27 mouse cellular contexts compared by ENCODE assay signal in the genomic region with DNA sequence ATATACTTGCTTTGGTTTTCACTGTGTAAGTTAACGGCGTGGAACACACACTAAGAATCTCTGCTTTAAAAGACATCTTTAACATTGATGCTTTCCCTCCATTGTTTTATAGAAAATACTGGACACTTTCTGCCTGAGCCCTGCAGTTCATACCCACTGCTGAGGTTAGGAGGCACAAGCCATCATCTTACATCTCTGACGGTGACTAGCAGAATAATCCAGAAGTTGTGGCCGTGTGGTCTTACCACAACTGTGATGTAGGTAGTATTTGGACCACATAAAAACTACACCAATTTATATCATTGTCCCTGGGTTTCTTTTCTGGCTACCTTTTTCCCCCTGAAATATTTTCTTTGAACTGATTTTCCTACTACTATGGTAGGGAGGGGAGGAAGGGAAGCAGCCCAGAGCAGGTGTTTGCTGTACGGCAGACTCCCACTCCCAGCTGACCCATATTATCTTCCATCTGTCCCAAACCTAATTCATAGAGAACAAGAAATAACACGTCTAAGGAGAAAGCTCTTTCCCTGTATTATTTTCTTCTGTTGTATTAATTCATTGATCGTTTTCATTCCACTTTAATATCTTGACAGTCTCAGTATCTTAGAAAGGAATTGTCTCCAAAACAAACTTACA.
A peak's percentile ranks its signal among the peaks of the same experiment; 100 is the strongest.
DNase-seq lines count a peak whose midpoint lies in the region; ATAC-seq and TF ChIP-seq lines count a peak whose summit lies in the region.
"Had no signal": no experiment of that assay in that cellular context is flagged by ENCODE, and none has a peak within 500 bp of the region (broad histone marks: within the 10 kb centered on the region; RNA-seq: fewer than 3 reads in every experiment).

No protein-coding gene starts in this region.

- no peak for DNase-seq in cerebellum, adult 11-12 months
- peak; percentile 64 to 67 for DNase-seq in layer of hippocampus, adult 2 months (ENCODE audit: low spot score in 2 of 2)
- DNase-seq in layer of hippocampus, adult 9-10 months (ENCODE audit: low spot score) = no peak
- no peak for DNase-seq in forebrain, postnatal 0 days
- no peak for DNase-seq in lung, postnatal 25 days (ENCODE audit: low spot score)
- DNase-seq: adrenal gland, adult 2 months; adrenal gland, postnatal 14 days; B cell, adult 2 months; cerebellum, adult 2 months; cerebellum, adult 9-11 months; cerebellum, postnatal 25 days; gastrocnemius, adult 2 months; gastrocnemius, postnatal 14 days; heart, adult 11 months had no signal

- no peaks in the 10 kb centered on the region for H3K4me1 ChIP-seq in forebrain, postnatal 0 days (ENCODE audit: insufficient read depth)
- H3K4me1 ChIP-seq: forebrain, embryonic 10.5 days; forebrain, embryonic 13.5 days; hindbrain, embryonic 10.5 days; hindbrain, embryonic 13.5 days had no signal

- H3K27ac ChIP-seq in layer of hippocampus, adult 2 months = peak overlapping the region; percentile 78
- H3K27ac ChIP-seq in forebrain, postnatal 0 days (ENCODE audit: low read depth, low read length) = no peak overlapping the region
- H3K27ac ChIP-seq: forebrain, embryonic 10.5 days; forebrain, embryonic 13.5 days; gastrocnemius, adult 2 months; hindbrain, embryonic 10.5 days; hindbrain, embryonic 13.5 days had no signal

- ATAC-seq in cerebellum, adult (ENCODE audit: insufficient number of reproducible peaks, low FRiP score, low TSS enrichment) = peak; percentile 36; the same call in 1 of the 2 replicates
- peak; percentile 92 for ATAC-seq in common myeloid progenitor, adult 5-6 weeks (replicated peaks; ENCODE audit: low read depth, poor library complexity, severe bottlenecking)
- 0 out of 2 replicates have a peak, but pooled peaks have one; percentile 15 for ATAC-seq in megakaryocyte, adult 5-6 weeks (ENCODE audit: poor library complexity, severe bottlenecking)
- no peak for ATAC-seq in forebrain, postnatal 0 days
- ATAC-seq: forebrain, embryonic 13.5 days; forebrain, embryonic 16.5 days; hindbrain, embryonic 16.5 days; Patski had no signal

- no peak overlapping the region for H3K4me3 ChIP-seq in layer of hippocampus, adult 2 months
- no peak overlapping the region for H3K4me3 ChIP-seq in forebrain, postnatal 0 days (ENCODE audit: low read depth, low read length)
- H3K4me3 ChIP-seq: forebrain, embryonic 10.5 days; forebrain, embryonic 13.5 days; gastrocnemius, adult 2 months; hindbrain, embryonic 10.5 days; hindbrain, embryonic 13.5 days had no signal

- H3K36me3 ChIP-seq in forebrain, postnatal 0 days (ENCODE audit: insufficient read depth) = no peaks in the 10 kb centered on the region
- H3K36me3 ChIP-seq: forebrain, embryonic 10.5 days; G1E; hindbrain, embryonic 10.5 days; hindbrain, embryonic 13.5 days had no signal

- 84% methylated on average over 7 of the region's 7 CpGs for WGBS in forebrain, postnatal 0 days

- no peak for TF ChIP-seq CTCF in layer of hippocampus, adult 2 months (conservative IDR thresholded peaks at IDR 0.05)
- TF ChIP-seq CTCF in forebrain, postnatal 0 days (IDR thresholded peaks at IDR 0.05; ENCODE audit: low read depth) = no peak

- H3K9ac ChIP-seq in forebrain, postnatal 0 days = no peak overlapping the region
- H3K9ac ChIP-seq: forebrain, embryonic 13.5 days; hindbrain, embryonic 13.5 days had no signal

- H3K4me2 ChIP-seq in forebrain, postnatal 0 days (ENCODE audit: low read depth) = no peak overlapping the region
- H3K4me2 ChIP-seq: forebrain, embryonic 13.5 days; heart, embryonic 11.5 days; hindbrain, embryonic 13.5 days had no signal

- no peaks in the 10 kb centered on the region; the same call in 1 of the 2 replicates for H3K27me3 ChIP-seq in forebrain, postnatal 0 days (ENCODE audit: insufficient read depth, low read length)
- H3K27me3 ChIP-seq: CH12.LX; forebrain, embryonic 13.5 days; hindbrain, embryonic 13.5 days; Patski had no signal

- no peaks in the 10 kb centered on the region for H3K9me3 ChIP-seq in forebrain, postnatal 0 days (ENCODE audit: low read length)
- H3K9me3 ChIP-seq: forebrain, embryonic 10.5 days; forebrain, embryonic 13.5 days; G1E; hindbrain, embryonic 10.5 days; hindbrain, embryonic 13.5 days had no signal

Comparison
In these comparisons a context has a peak if more than half of its experiments do, and no peak if none do; other contexts are left out.
1. DNase-seq: peak in layer of hippocampus, adult 2 months (2 of 2); none in cerebellum, adult 11-12 months (single experiment), layer of hippocampus, adult 9-10 months (single experiment), forebrain, postnatal 0 days (single experiment) and lung, postnatal 25 days (single experiment).